Mouse (Mus musculus) liver, adult 2 months (tissue): ENCODE data around the gene Lmcd1.

Source experiments
- CTCF ChIP-seq: fragments of 200-500 bp; IDR thresholded peaks from 2 replicates; pipeline ENCODE4 v1.5.1; 2011; ENCODE audit warnings: low read depth, low read length, control low read depth
- POLR2A ChIP-seq: fragments of 200-500 bp; IDR thresholded peaks from 2 replicates; pipeline ENCODE4 v1.6.1; 2011; ENCODE audit warnings: low read length, control low read depth; ENCODE audit not compliant: insufficient read depth; ENCODE audit errors: extremely low read depth

DNA sequence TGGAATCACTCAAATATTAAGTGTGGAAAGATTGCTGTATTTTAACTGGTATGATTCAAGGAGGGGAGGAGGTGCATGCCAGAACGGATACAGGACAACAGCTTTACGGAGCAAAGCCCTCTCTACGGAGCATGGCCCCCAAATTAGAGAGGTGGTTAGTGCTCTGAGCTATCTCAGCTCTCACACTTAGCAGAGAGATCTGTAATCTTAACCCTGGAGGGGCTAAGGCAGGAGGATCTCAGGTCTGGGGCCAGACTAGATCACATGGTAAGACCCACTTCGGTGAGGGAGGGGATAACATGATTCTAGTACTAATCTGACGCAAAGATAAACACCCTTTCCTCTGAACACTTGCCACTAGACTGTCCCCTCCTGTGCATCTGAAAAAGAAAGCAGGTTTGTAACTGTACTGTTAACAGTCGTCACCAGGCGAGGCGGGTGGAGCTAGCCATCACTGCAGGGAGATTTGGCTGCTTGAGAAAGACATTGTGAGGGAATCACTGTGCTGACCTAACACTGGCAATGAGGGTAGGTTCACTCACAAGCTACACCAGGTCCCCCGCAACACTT is 29.3 kb downstream of the Lmcd1 start:
- TF ChIP-seq CTCF (no peak), POLR2A (no peak)
